Mouse (Mus musculus): ENCODE measurements around the gene March1. TPM values are rescaled to one million over a fixed set of nuclear protein-coding genes. Genes with fewer than 3 reads are reported as not detected.

March1 gene
- total RNA-seq (2014; rRNA removed) (39.8 and 47.5 TPM in 2 replicates), polyA plus RNA-seq (2015; fragmentation: Nextera tagmentation; extraction: Ambion mirVana) (39.4 and 42.8 TPM in 2 replicates)

GRCm38 (mm10) chr8:65617871-65618751 lies at the start of gene March1:
Gene March1 (plus strand): TSS chr8:65617900.
- ATAC-seq: peak; percentile 98
- TF ChIP-seq CTCF (IDR thresholded peaks at IDR 0.05; ENCODE audit: low read depth): no peak
- WGBS: under 1% methylated on average over 23 of the region's 23 CpGs
- Histone ChIP-seq H3K4me3 (ENCODE audit: low read length) (peak within 1 kb of the TSS; percentile 68), H3K9me3 (ENCODE audit: low read length) (no peaks in the 10 kb centered on the region), H3K36me3 (ENCODE audit: insufficient read depth, low read length) (no peaks in the 10 kb centered on the region), H3K4me1 (ENCODE audit: insufficient read depth, low read length) (no peaks in the 10 kb centered on the region), H3K4me2 (ENCODE audit: low read depth, low read length) (peak within 1 kb of the TSS; percentile 71), H3K27ac (peak within 1 kb of the TSS; percentile 83), H3K9ac (replicated peaks; ENCODE audit: low read length) (peak within 1 kb of the TSS; percentile 82), H3K27me3 (ENCODE audit: insufficient read depth, low read length) (no peaks in the 10 kb centered on the region)
- peak; percentile 83 for DNase-seq (ENCODE audit: low spot score)

- ATAC-seq (no peak), DNase-seq (ENCODE audit: low spot score) (no peak)
- no peaks in the 10 kb centered on the region for H3K36me3 ChIP-seq (ENCODE audit: insufficient read depth, low read length)
- no peaks in the 10 kb centered on the region for H3K27me3 ChIP-seq (ENCODE audit: insufficient read depth, low read length)
- H3K27ac ChIP-seq: no peak overlapping the region
- no peak overlapping the region for H3K9ac ChIP-seq (replicated peaks; ENCODE audit: low read length)
- no peak for TF ChIP-seq CTCF (IDR thresholded peaks at IDR 0.05; ENCODE audit: low read depth)
- no peak overlapping the region for H3K4me3 ChIP-seq (ENCODE audit: low read length)
- WGBS: 55% methylated on average over 1 of the region's 1 CpGs
- H3K9me3 ChIP-seq (ENCODE audit: low read length): no peaks in the 10 kb centered on the region
- no peak overlapping the region for H3K4me2 ChIP-seq (ENCODE audit: low read depth, low read length)
- no peaks in the 10 kb centered on the region for H3K4me1 ChIP-seq (ENCODE audit: insufficient read depth, low read length)
Measured at GRCm38 (mm10) chr8:65586909-65587308, 30.8 kb upstream of the March1 start.

- no peak for TF ChIP-seq CTCF (IDR thresholded peaks at IDR 0.05; ENCODE audit: low read depth)
- DNase-seq (ENCODE audit: low spot score): no peak
- no peaks in the 10 kb centered on the region for H3K36me3 ChIP-seq (ENCODE audit: insufficient read depth, low read length)
- no peak overlapping the region for H3K4me3 ChIP-seq (ENCODE audit: low read length)
- H3K4me2 ChIP-seq (ENCODE audit: low read depth, low read length): no peak overlapping the region
- no peak for ATAC-seq
- H3K27ac ChIP-seq: no peak overlapping the region
- 54% methylated on average over 2 of the region's 2 CpGs for WGBS
- no peaks in the 10 kb centered on the region for H3K9me3 ChIP-seq (ENCODE audit: low read length)
- H3K4me1 ChIP-seq (ENCODE audit: insufficient read depth, low read length): no peaks in the 10 kb centered on the region
- H3K27me3 ChIP-seq (ENCODE audit: insufficient read depth, low read length): no peaks in the 10 kb centered on the region
- no peak overlapping the region for H3K9ac ChIP-seq (replicated peaks; ENCODE audit: low read length)
Measured at GRCm38 (mm10) chr8:65603241-65603640, 14.5 kb upstream of the March1 start.

GRCm38 (mm10) chr8:65609509-65609908 lies 8.2 kb upstream of the March1 start:
- Histone ChIP-seq H3K27ac (no peak overlapping the region), H3K4me3 (ENCODE audit: low read length) (no peak overlapping the region), H3K27me3 (ENCODE audit: insufficient read depth, low read length) (no peaks in the 10 kb centered on the region), H3K9ac (replicated peaks; ENCODE audit: low read length) (no peak overlapping the region), H3K4me2 (ENCODE audit: low read depth, low read length) (no peak overlapping the region), H3K4me1 (ENCODE audit: insufficient read depth, low read length) (no peaks in the 10 kb centered on the region), H3K36me3 (ENCODE audit: insufficient read depth, low read length) (no peaks in the 10 kb centered on the region), H3K9me3 (ENCODE audit: low read length) (no peaks in the 10 kb centered on the region)
- TF ChIP-seq CTCF (IDR thresholded peaks at IDR 0.05; ENCODE audit: low read depth): no peak
- 58% methylated on average over 2 of the region's 2 CpGs for WGBS
- ATAC-seq (no peak), DNase-seq (ENCODE audit: low spot score) (no peak)

GRCm38 (mm10) chr8:65618966-65619365 lies 1.3 kb downstream of the March1 start:
- ATAC-seq (no peak), DNase-seq (ENCODE audit: low spot score) (peak; percentile 27)
- TF ChIP-seq CTCF (IDR thresholded peaks at IDR 0.05; ENCODE audit: low read depth): no peak
- 13% methylated on average over 7 of the region's 7 CpGs for WGBS
- peak overlapping the region; percentile 68 for H3K4me3 ChIP-seq (ENCODE audit: low read length)
- no peaks in the 10 kb centered on the region for H3K36me3 ChIP-seq (ENCODE audit: insufficient read depth, low read length)
- H3K9ac ChIP-seq (replicated peaks; ENCODE audit: low read length): peak overlapping the region; percentile 82
- H3K27me3 ChIP-seq (ENCODE audit: insufficient read depth, low read length): no peaks in the 10 kb centered on the region
- no peaks in the 10 kb centered on the region for H3K9me3 ChIP-seq (ENCODE audit: low read length)
- peak overlapping the region; percentile 71 for H3K4me2 ChIP-seq (ENCODE audit: low read depth, low read length)
- H3K27ac ChIP-seq: peak overlapping the region; percentile 83; the same call in 1 of the 2 replicates
- H3K4me1 ChIP-seq (ENCODE audit: insufficient read depth, low read length): no peaks in the 10 kb centered on the region

GRCm38 (mm10) chr8:65644931-65645330 lies 27.2 kb downstream of the March1 start:
- Histone ChIP-seq H3K4me3 (ENCODE audit: low read length) (no peak overlapping the region), H3K27ac (no peak overlapping the region), H3K4me2 (ENCODE audit: low read depth, low read length) (no peak overlapping the region), H3K9ac (replicated peaks; ENCODE audit: low read length) (no peak overlapping the region), H3K9me3 (ENCODE audit: low read length) (no peaks in the 10 kb centered on the region), H3K36me3 (ENCODE audit: insufficient read depth, low read length) (no peaks in the 10 kb centered on the region), H3K4me1 (ENCODE audit: insufficient read depth, low read length) (no peaks in the 10 kb centered on the region), H3K27me3 (ENCODE audit: insufficient read depth, low read length) (no peaks in the 10 kb centered on the region)
- no peak for DNase-seq (ENCODE audit: low spot score)
- no peak for ATAC-seq
- TF ChIP-seq CTCF (IDR thresholded peaks at IDR 0.05; ENCODE audit: low read depth): no peak

- H3K4me1 ChIP-seq (ENCODE audit: insufficient read depth, low read length): no peaks in the 10 kb centered on the region
- H3K27me3 ChIP-seq (ENCODE audit: insufficient read depth, low read length): no peaks in the 10 kb centered on the region
- no peak overlapping the region for H3K4me3 ChIP-seq (ENCODE audit: low read length)
- TF ChIP-seq CTCF (IDR thresholded peaks at IDR 0.05; ENCODE audit: low read depth): no peak
- DNase-seq (ENCODE audit: low spot score): no peak
- no peak for ATAC-seq
- no peak overlapping the region for H3K9ac ChIP-seq (replicated peaks; ENCODE audit: low read length)
- 84% methylated on average over 1 of the region's 1 CpGs for WGBS
- no peaks in the 10 kb centered on the region for H3K9me3 ChIP-seq (ENCODE audit: low read length)
- no peak overlapping the region for H3K27ac ChIP-seq
- no peaks in the 10 kb centered on the region for H3K36me3 ChIP-seq (ENCODE audit: insufficient read depth, low read length)
- H3K4me2 ChIP-seq (ENCODE audit: low read depth, low read length): no peak overlapping the region
Measured at GRCm38 (mm10) chr8:65645502-65645901, 27.8 kb downstream of the March1 start.
